Comparison of ENCODE assay signal across 33 mouse cellular contexts in the genomic region with DNA sequence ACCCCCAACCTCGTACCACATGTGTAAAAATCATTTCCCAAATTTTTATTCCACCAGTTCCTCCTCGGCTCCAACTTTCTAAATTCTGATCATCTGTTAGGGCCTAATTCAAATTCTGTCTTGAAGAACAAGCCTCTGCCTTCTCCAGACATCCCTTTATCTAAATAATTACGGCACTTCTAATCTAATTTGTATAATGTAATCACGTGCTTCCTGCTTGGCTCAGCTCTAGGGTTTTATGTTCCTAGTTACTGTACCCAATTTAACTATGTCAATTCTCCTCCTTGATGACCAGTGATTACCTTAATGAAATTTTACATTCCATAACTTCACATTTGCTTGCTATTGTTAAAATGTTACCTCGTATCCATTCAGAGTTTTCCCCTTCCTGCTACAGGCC. TPM values are rescaled to one million over a fixed set of nuclear protein-coding genes. Genes with fewer than 3 reads are reported as not detected.
"Had no signal": no experiment of that assay in that cellular context is flagged by ENCODE, and none has a peak within 500 bp of the region (broad histone marks: within the 10 kb centered on the region; RNA-seq: fewer than 3 reads in every experiment).

No protein-coding gene starts in this region.

- ATAC-seq: liver, embryonic 12.5 days; liver, postnatal 0 days; lung, postnatal 0 days; midbrain, embryonic 13.5 days; midbrain, embryonic 15.5 days; midbrain, embryonic 16.5 days had no signal

- H3K27me3 ChIP-seq: limb, embryonic 15.5 days; liver, embryonic 12.5 days; liver, embryonic 13.5 days; liver, embryonic 15.5 days; lung, embryonic 15.5 days; megakaryocyte, embryonic 14.5 days; midbrain, embryonic 12.5 days; midbrain, embryonic 13.5 days; midbrain, embryonic 15.5 days; neural tube, embryonic 12.5 days had no signal

- H3K4me1 ChIP-seq: limb, embryonic 10.5 days; limb, embryonic 12.5 days; limb, embryonic 13.5 days; limb, embryonic 15.5 days; liver, embryonic 12.5 days; liver, embryonic 15.5 days; lung, embryonic 15.5 days; midbrain, embryonic 10.5 days; midbrain, embryonic 12.5 days; midbrain, embryonic 13.5 days; midbrain, embryonic 15.5 days; neural tube, embryonic 12.5 days had no signal

- H3K36me3 ChIP-seq: limb, embryonic 10.5 days; limb, embryonic 12.5 days; liver, embryonic 12.5 days; liver, embryonic 13.5 days; liver, embryonic 15.5 days had no signal

- DNase-seq: left cerebral cortex, postnatal 4 days; liver; liver, embryonic 13.5 days; liver, postnatal 0 days; lung, adult 18-20 months; lung, adult 2 months; lung, embryonic 14.5 days; lung, postnatal 10 days; lung, postnatal 14 days; lung, postnatal 36 days; lung, postnatal 4 days had no signal

- H3K4me3 ChIP-seq: limb, embryonic 10.5 days; limb, embryonic 12.5 days; limb, embryonic 13.5 days; limb, embryonic 15.5 days; liver, embryonic 12.5 days; liver, embryonic 13.5 days; liver, embryonic 15.5 days; lung, embryonic 15.5 days; megakaryocyte, embryonic 14.5 days; midbrain, embryonic 10.5 days; midbrain, embryonic 12.5 days; midbrain, embryonic 13.5 days; midbrain, embryonic 15.5 days; myocyte; neural tube, embryonic 12.5 days had no signal

- H3K9ac ChIP-seq: limb, embryonic 12.5 days; limb, embryonic 13.5 days; limb, embryonic 15.5 days; liver, embryonic 12.5 days; liver, embryonic 13.5 days; liver, embryonic 14.5 days; liver, embryonic 15.5 days; liver, postnatal 0 days; lung, embryonic 14.5 days; lung, embryonic 15.5 days; midbrain, embryonic 12.5 days; midbrain, embryonic 13.5 days; midbrain, embryonic 15.5 days; neural tube, embryonic 12.5 days had no signal

- H3K27ac ChIP-seq: limb, embryonic 10.5 days; limb, embryonic 12.5 days; limb, embryonic 13.5 days; limb, embryonic 15.5 days; liver, embryonic 12.5 days; liver, embryonic 13.5 days; liver, embryonic 14.5 days; liver, embryonic 15.5 days; lung, embryonic 15.5 days; macrophage; midbrain, embryonic 10.5 days; midbrain, embryonic 12.5 days; midbrain, embryonic 13.5 days; midbrain, embryonic 15.5 days; neural tube, embryonic 12.5 days had no signal

- H3K4me2 ChIP-seq: limb, embryonic 12.5 days; limb, embryonic 13.5 days; limb, embryonic 15.5 days; liver, embryonic 11.5 days; liver, embryonic 12.5 days; liver, embryonic 13.5 days; liver, embryonic 15.5 days; lung, embryonic 14.5 days; lung, embryonic 15.5 days; midbrain, embryonic 12.5 days; midbrain, embryonic 13.5 days; midbrain, embryonic 15.5 days; neural tube, embryonic 12.5 days had no signal

- H3K9me3 ChIP-seq: limb, embryonic 10.5 days; limb, embryonic 13.5 days; limb, embryonic 15.5 days; liver, embryonic 12.5 days; liver, embryonic 13.5 days; liver, embryonic 15.5 days; lung, embryonic 15.5 days; midbrain, embryonic 10.5 days; midbrain, embryonic 12.5 days; midbrain, embryonic 13.5 days; midbrain, embryonic 15.5 days; neural tube, embryonic 12.5 days had no signal

RNA-seq across cellular contexts. Expression of a gene that starts 15.2 kb away (rescaled TPM):
- total RNA-seq: megakaryocyte, adult 5-6 weeks; megakaryocyte-erythroid progenitor cell, adult 5-6 weeks; monocyte, adult 5-6 weeks had no signal
